Mouse (Mus musculus) testis, adult 2 months (tissue): ENCODE results near the gene Tns1.
A peak's percentile ranks its signal among the peaks of the same experiment; 100 is the strongest.

Source experiments
- CTCF ChIP-seq: fragments of 200-500 bp; IDR thresholded peaks from 2 replicates; pipeline ENCODE4 v1.5.1; 2012; ENCODE audit warnings: low read depth, mild to moderate bottlenecking, inconsistent platforms, low read length, moderate library complexity; ENCODE audit not compliant: control insufficient read depth, insufficient read depth, insufficient replicate concordance
- POLR2A ChIP-seq: fragments of 200-500 bp; IDR thresholded peaks from 2 replicates; pipeline ENCODE4 v1.6.1; 2012; ENCODE audit warnings: low read depth, mild to moderate bottlenecking, inconsistent platforms, low read length, moderate library complexity; ENCODE audit not compliant: control insufficient read depth

DNA sequence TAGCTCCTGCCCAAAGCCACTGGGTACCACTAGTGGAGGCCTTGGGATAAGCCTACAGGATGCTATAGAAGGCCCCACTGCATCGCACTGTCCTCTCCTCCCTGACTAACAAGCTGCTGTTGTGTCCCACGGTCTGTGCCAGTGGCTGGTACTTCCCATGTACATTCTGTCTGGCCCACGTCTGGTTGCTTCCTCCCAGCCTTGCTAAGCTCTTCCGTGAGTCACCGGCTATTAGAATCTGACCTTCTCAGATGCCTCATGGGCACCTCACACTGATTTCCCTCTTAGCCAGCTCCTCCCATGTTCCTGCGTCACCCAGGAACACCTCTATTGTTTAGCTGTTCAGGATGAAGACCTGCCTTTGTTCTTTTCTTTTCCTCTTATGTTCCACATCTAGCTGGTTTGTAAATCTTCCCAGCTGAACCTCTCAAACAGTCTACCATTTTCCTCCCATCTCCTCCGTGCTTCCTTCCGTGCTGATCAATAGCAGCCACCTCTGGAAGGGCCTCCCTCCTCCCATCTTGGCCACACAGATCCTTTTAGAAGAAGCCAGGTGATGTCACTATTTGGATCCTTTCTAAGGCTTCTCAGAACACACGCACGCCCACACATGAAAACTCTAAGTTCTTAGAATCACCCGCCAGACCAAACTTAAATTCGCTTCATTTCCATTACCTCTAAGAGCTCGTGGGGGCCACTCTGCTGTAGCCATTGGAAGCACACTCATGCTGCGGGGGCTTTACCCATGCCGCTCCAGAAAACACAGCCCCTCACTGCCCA, 176.5 kb downstream of the Tns1 start:
- TF ChIP-seq CTCF = no peak
- TF ChIP-seq POLR2A = peak; percentile 21; the same call in 1 of the 2 replicates
